Mouse (Mus musculus) midbrain, embryonic 13.5 days (tissue): Measurements from ENCODE around the gene Hist1h2ad. TPM values are rescaled to one million over a fixed set of nuclear protein-coding genes. Genes with fewer than 3 reads are reported as not detected.

Experiments used
- ATAC-seq: fragments of 200-750 bp; cut with Nextera tagmentation; 2 replicates; pipeline ENCODE4 v1.8.0; 2017; ENCODE audit warnings: mild to moderate bottlenecking, moderate TSS enrichment, moderate library complexity
- H3K27ac ChIP-seq: fragments of 300-500 bp; sonication (generic); 2 replicates; pipeline ENCODE4 v1.5.1; 2015; ENCODE audit warnings: inconsistent platforms, mild to moderate bottlenecking, moderate library complexity
- H3K27me3 ChIP-seq: fragments of 300-500 bp; sonication (generic); 2 replicates; pipeline ENCODE4 v1.6.1; 2015; ENCODE audit warnings: mild to moderate bottlenecking, inconsistent platforms
- H3K36me3 ChIP-seq: fragments of 300-500 bp; sonication (generic); 2 replicates; pipeline ENCODE4 v1.6.1; 2015; ENCODE audit warnings: mild to moderate bottlenecking, inconsistent platforms
- H3K4me1 ChIP-seq: fragments of 300-500 bp; sonication (generic); replicated peaks from 2 replicates; pipeline ENCODE4 v1.6.1; 2015; ENCODE audit warnings: inconsistent platforms
- H3K4me2 ChIP-seq: fragments of 300-500 bp; sonication (generic); replicated peaks from 2 replicates; pipeline ENCODE4 v1.6.1; 2015; ENCODE audit warnings: moderate library complexity, mild to moderate bottlenecking, inconsistent platforms
- H3K4me3 ChIP-seq: fragments of 300-500 bp; sonication (generic); replicated peaks from 2 replicates; pipeline ENCODE4 v1.5.1; 2015; ENCODE audit warnings: mild to moderate bottlenecking, inconsistent platforms
- H3K9ac ChIP-seq: fragments of 300-500 bp; sonication (generic); replicated peaks from 2 replicates; pipeline ENCODE4 v1.6.1; 2015; ENCODE audit warnings: mild to moderate bottlenecking, inconsistent platforms
- H3K9me3 ChIP-seq: fragments of 300-500 bp; sonication (generic); 2 replicates; pipeline ENCODE4 v1.6.1; 2016; ENCODE audit warnings: mild to moderate bottlenecking, inconsistent platforms
- WGBS: fragments of 180-500 bp; shearing (Covaris S2); methylation state at CpG from one replicate; pipeline ENCODE4 v1.1.7; 2015; 5-methylcytosine and 5-hydroxymethylcytosine counted together
- microRNA-seq: library from miRNA; unstranded; fragments of <30 nt; microRNA quantifications from one replicate; pipeline ENCODE4, GENCODE M21; 2016
- polyA plus RNA-seq: library from polyadenylated mRNA; unstranded; fragments of >200 nt; fragmentation: Nextera tagmentation; extraction: Ambion mirVana; gene quantifications from 2 replicates; pipeline ENCODE4 v1.2.1, GENCODE M21; 2015

Hist1h2ad gene
- polyA plus RNA-seq, 1 experiment from 2014 or later = 1.7 TPM

DNA sequence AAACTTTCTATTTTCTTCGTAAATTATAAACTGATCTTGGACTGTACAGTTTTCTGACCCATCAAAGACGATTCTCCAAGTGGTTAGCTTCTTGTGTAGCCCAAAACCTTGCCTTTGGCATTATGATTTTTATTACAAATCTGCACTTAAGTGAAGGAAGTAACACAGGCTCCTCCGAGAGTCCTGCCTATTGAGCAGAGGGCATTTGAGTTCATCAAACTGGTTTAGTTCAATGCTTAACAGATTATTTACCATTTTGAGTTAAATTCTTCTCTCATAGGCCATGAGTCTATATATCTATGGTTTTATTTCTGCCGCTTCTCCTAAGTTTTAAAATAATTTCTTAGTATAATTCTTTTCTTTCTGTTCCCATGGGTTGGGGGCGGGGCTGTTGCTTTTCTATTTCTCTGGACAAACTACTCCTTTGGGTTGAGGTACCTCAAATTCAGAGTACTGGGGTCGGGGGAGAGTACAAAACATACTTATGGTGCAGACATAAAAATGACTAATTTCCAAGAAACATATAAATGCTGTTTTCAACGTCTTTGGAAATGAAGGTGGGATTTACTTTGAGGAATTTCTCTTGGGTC is 48.8 kb downstream of the Hist1h2ad start:
- Histone ChIP-seq H3K4me1 (peaks cover 28% of the 10 kb centered on the region), H3K4me3 (peak overlapping the region; percentile 71), H3K4me2 (peak overlapping the region; percentile 98), H3K27ac (peak overlapping the region; percentile 96), H3K36me3 (no peaks in the 10 kb centered on the region), H3K9ac (peak overlapping the region; percentile 89), H3K27me3 (peaks cover 3% of the 10 kb centered on the region; the same call in 1 of the 2 replicates), H3K9me3 (no peaks in the 10 kb centered on the region)
- ATAC-seq = no peak
- 29% methylated on average over 7 of the region's 7 CpGs for WGBS

Small RNA genes within 50 kb of the gene (microRNA-seq; reads per million reads assigned to microRNA genes)
- gene Gm44297 (not detected), gene Gm44359 (not detected), gene Gm44394 (not detected)

Other genes with a start within 250 kb of the Hist1h2ad start
- 56.3 and 58.9 TPM in 2 replicates for gene Zfp322a, start 205.2 kb upstream of the Hist1h2ad start, polyA plus RNA-seq
- gene Abt1, start 150.5 kb upstream of the Hist1h2ad start, polyA plus RNA-seq = 10.8 TPM in 2 replicates
- 0.04 and 0.13 TPM in 2 replicates for gene Btn1a1, start 108.5 kb upstream of the Hist1h2ad start, polyA plus RNA-seq
- gene Btn2a2, start 85.5 kb upstream of the Hist1h2ad start, polyA plus RNA-seq = 0.13 TPM in 2 replicates
- gene Hist1h4h, start 43.3 kb upstream of the Hist1h2ad start, polyA plus RNA-seq = 6.4 and 7.4 TPM in 2 replicates
- gene Hist1h2af, start 40.5 kb upstream of the Hist1h2ad start, polyA plus RNA-seq = 1.3 and 3.0 TPM in 2 replicates
- gene Hist1h3g, start 39.0 kb upstream of the Hist1h2ad start, polyA plus RNA-seq = 3.1 and 5.3 TPM in 2 replicates
- gene Hist1h2bh, start 31.0 kb upstream of the Hist1h2ad start, polyA plus RNA-seq = 0.31 and 0.35 TPM in 2 replicates
- 0.75 and 0.84 TPM in 2 replicates for gene Hist1h3f, start 30.3 kb upstream of the Hist1h2ad start, polyA plus RNA-seq
- gene Hist1h4f, start 22.7 kb upstream of the Hist1h2ad start, polyA plus RNA-seq = not detected in 2 replicates
- 0.23 and 0.24 TPM in 2 replicates for gene Hist1h1d, start 21.1 kb upstream of the Hist1h2ad start, polyA plus RNA-seq
- gene Hist1h3e, start 12.0 kb upstream of the Hist1h2ad start, polyA plus RNA-seq = 3.1 and 4.7 TPM in 2 replicates
- 51.6 and 53.6 TPM in 2 replicates for gene Hist1h2ae, start 3.2 kb upstream of the Hist1h2ad start, polyA plus RNA-seq
- gene Hist1h2bg, start 3.0 kb upstream of the Hist1h2ad start, polyA plus RNA-seq = 4.1 and 7.5 TPM in 2 replicates
- 3.3 and 4.5 TPM in 2 replicates for gene Hist1h2bf, start 185 bp upstream of the Hist1h2ad start, polyA plus RNA-seq
- gene Hist1h3d, start 1.4 kb downstream of the Hist1h2ad start, polyA plus RNA-seq = 2.1 and 3.1 TPM in 2 replicates
- 74.3 and 84.0 TPM in 2 replicates for gene Hist1h4d, start 7.2 kb downstream of the Hist1h2ad start, polyA plus RNA-seq
- gene Hist1h2be, start 46.7 kb downstream of the Hist1h2ad start, polyA plus RNA-seq = 1.4 and 2.0 TPM in 2 replicates
- 12.6 and 15.0 TPM in 2 replicates for gene Hist1h1e, start 48.2 kb downstream of the Hist1h2ad start, polyA plus RNA-seq
- gene Hist1h2ac, start 109.6 kb downstream of the Hist1h2ad start, polyA plus RNA-seq = 0.69 and 1.1 TPM in 2 replicates
- gene Hist1h2bc, start 109.8 kb downstream of the Hist1h2ad start, polyA plus RNA-seq = 22.2 and 24.4 TPM in 2 replicates
- gene Hist1h1t, start 121.4 kb downstream of the Hist1h2ad start, polyA plus RNA-seq = not detected in 2 replicates
- gene Hist1h4c, start 124.1 kb downstream of the Hist1h2ad start, polyA plus RNA-seq = 5.1 and 5.8 TPM in 2 replicates
- gene Hfe, start 136.5 kb downstream of the Hist1h2ad start, polyA plus RNA-seq = 2.0 and 2.7 TPM in 2 replicates
- gene Hist1h1c, start 164.4 kb downstream of the Hist1h2ad start, polyA plus RNA-seq = 9.8 and 11.1 TPM in 2 replicates
- gene Hist1h3c, start 171.2 kb downstream of the Hist1h2ad start, polyA plus RNA-seq = 3.2 and 4.4 TPM in 2 replicates
- gene Hist1h2bb, start 172.4 kb downstream of the Hist1h2ad start, polyA plus RNA-seq = 2.8 and 3.2 TPM in 2 replicates
- gene Hist1h2ab, start 176.7 kb downstream of the Hist1h2ad start, polyA plus RNA-seq = 28.4 and 31.0 TPM in 2 replicates
- 6.3 and 8.7 TPM in 2 replicates for gene Hist1h3b, start 177.9 kb downstream of the Hist1h2ad start, polyA plus RNA-seq
- 4.6 and 5.2 TPM in 2 replicates for gene Hist1h4b, start 182.6 kb downstream of the Hist1h2ad start, polyA plus RNA-seq
- 0.44 and 0.57 TPM in 2 replicates for gene Hist1h4a, start 186.8 kb downstream of the Hist1h2ad start, polyA plus RNA-seq
- 1.4 and 3.3 TPM in 2 replicates for gene Hist1h3a, start 188.0 kb downstream of the Hist1h2ad start, polyA plus RNA-seq
- gene Hist1h1a, start 189.3 kb downstream of the Hist1h2ad start, polyA plus RNA-seq = 1.6 and 2.2 TPM in 2 replicates
- gene Trim38, start 195.5 kb downstream of the Hist1h2ad start, polyA plus RNA-seq = 0.15 TPM in 1 of 2 replicates, not detected in the other
- gene Slc17a2, start 232.6 kb downstream of the Hist1h2ad start, polyA plus RNA-seq = not detected in 2 replicates